Mouse (Mus musculus): ENCODE data around the gene Gm43951.
"Not testable (repeated sequence)": the region's sequence is repeated elsewhere in the genome, so short reads cannot be mapped to it uniquely, and the experiment has no call there.

Gene Gm43951

DNA sequence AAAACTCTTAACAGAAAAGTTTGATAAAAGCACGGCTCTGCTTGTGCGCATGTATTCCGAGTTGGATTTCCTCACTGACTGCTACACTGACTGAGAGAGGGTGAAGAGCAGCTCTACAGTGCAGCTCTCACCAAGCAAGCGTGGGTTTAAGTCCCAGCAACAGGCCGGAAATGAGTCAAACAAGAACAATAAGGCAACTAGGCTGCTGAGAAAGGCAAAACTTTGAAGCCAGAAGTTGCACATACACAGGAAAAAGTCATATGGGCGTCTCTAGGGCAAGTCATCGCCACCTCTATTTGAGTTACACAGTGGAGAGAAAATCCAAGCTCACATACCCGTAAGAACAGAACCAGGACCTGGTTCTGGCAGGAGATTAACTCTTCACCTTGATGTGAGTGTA, 10.1 kb downstream of the Gm43951 start:
- DNase-seq: no peak

DNA sequence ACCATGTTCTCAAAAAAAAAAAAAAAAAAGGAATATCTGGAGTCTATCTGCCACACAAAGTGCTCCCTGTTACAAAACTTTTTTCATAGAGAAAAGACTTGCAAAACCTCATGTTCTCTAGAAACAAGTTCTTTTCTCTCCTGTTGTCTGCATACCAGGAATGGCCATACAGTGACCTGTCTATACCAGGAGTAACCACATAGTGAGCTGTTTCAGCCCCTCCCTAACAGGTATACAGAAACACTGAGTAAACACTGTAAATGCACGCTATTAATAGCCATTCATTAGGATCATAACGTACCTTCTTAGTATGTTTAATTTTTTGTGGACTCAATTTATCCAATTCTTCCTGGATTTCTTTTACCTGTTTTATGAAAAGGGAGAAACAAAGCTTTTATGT, 12.4 kb downstream of the Gm43951 start:
- DNase-seq: no peak

- DNase-seq: no peak
These were observed 15.8 kb downstream of the Gm43951 start for GRCm38 (mm10) chr11:72190857-72191256.

DNA sequence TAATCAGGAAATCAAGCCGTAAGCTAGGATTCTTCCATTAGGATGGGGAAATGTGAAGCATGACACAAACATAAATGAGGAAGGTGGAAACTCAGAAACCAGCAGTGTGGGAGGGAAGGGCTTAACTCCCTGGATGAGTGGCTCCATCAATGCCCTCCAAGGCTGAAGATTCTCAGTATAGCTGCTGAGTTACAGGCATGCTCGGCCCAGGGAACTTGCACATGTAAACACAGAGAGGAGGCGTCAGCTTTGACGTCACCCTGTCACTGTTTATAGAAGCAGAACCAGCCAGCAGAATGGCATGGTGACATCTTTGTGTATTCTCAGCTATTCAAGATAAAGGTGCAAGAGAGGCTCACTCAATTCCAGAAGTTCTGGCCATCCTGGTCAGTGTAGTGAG, 22.4 kb downstream of the Gm43951 start:
- no peak for DNase-seq

DNA sequence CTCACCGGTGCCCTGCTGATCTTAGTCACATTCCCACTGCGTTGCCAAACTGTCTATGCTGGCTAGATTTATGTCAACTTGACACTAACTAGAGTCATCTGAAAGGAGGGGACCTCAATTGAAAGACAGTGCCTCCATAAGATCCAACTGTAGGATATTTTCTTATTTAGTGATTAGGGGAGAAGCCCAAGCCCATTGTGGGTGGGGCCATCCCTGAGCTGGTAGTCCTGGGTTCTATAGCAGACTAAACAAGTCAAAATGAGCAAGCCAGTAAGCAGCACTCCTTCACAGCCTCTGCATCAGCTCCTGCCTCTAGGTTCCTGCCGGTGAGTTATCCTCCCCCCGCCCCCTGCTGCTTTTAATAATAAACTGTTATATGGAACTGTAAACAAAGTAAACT, 25.5 kb downstream of the Gm43951 start:
- DNase-seq: no peak

- DNase-seq: no peak
These were observed 26.1 kb downstream of the Gm43951 start for GRCm38 (mm10) chr11:72180556-72180955.

- DNase-seq: no peak
These were observed 30.1 kb downstream of the Gm43951 start for GRCm38 (mm10) chr11:72176553-72176952.

DNA sequence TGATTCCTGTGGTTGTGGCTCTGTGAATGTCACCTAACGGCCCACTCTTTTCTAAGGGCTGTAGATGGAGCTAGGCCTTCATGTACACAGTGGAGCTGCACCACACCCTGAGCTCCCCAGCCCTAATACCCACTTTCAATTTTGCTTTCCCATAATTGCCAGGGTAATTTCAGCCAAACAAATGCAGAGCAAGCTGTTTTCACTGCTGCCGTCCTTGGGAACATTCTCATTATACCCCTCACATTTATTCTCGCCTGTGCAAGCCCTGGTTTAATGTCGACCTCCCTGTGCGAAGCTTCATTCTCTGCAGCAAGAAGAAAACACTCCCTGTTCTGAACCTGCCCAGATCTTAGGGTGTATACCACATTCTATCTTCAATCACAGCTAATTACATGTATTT, 30.7 kb downstream of the Gm43951 start:
- DNase-seq: no peak

DNA sequence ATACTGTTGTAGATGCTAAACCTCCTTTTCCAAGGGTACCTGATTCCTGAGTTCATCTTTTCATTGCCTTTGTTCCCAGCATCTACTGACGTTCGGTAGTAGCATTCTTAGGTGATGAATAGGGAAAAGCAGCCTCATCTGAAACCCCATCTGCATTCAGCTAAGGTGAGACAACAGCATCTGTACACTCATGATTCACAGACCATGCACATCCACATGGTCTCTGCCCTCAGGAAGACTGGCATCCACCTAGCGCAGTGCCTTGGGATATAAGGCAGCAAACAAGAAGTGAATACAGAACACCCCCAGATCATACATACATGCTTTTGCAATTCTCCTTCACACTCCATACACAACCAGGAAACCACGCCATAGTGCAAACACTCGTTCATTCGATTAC, 31.9 kb downstream of the Gm43951 start:
- DNase-seq: no peak

GRCm38 (mm10) chr11:72173506-72173905, 33.1 kb downstream of the Gm43951 start:
- no peak for DNase-seq

DNA sequence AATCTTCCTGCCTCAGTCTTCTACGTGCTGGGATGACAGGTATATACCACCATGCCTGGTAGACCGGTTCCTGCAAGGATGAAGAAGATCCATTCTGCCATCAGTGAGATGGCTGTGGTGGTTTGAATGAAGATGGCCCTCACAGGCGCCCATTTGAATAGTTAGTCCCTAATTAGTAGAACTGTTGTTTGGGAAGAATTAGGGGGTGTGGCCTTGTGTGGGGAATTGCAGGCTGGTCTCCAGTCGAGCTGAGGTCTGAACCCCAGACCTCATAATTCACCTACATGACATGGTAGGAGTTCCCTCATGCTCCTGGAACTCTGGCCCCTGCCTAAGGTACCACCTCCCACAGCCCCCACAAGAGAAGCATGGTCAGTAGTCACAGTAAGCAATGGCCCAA, 34.7 kb downstream of the Gm43951 start:
- not testable (repeated sequence) for DNase-seq

DNA sequence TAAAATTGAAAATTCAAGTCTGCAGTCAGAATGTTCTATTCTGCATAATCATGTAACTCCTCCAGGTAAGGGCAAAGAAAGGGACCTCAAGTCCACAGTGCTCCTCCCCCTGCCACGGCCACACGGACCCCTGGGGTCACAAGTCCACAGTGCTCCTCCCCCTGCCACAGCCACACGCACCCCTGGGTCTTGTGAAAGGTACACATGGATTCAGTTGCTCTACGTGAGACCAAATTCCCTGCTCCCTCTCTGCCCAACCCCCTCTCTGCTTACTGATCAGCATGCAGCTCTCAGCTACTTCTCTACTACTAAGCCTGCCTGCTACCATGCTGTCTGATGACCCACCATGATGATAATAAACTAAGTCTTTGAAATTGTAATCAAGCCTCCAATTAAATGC, 36.8 kb downstream of the Gm43951 start:
- DNase-seq: no peak

GRCm38 (mm10) chr11:72163198-72163597, 43.4 kb downstream of the Gm43951 start:
- no peak for DNase-seq

DNA sequence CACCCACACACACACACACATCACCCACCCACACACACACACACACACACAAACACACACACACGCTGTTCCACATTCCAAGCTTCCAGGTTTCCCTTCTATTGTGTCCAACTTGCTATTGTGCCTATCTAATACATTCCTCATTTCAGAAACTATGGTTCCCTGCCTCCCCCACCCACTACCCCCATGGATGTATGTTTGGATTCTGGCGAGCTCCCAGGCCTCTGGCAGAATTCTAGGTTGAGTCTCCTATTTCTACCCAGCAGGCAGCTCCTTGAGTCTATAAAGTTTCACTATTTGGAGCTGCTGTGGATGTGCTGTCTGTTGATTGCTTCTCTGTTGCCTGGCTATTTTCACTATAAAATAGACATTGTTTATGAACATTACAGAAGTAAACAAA, 50.0 kb downstream of the Gm43951 start:
- DNase-seq: no peak

DNA sequence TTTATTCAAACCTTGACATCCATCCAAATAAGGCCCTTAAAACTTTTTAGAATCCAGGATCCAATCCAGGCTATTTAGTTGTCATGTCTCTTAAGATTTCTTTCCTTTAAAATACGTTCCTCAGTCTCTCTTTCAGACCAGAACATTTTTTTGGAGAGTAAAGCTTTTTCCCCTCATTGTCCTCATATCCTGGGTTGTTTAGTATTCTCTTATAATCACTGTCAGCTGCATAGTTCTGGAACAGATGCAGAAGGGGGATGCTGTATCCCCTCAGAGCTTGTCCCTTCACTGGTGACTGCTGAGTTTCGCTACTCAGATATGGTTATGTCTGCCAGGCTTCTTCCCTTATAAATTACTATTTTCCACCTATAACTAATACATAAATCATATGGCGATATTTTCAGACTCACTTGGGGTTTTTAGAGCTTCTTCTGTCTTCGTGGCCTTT, 50.6 kb downstream of the Gm43951 start:
- DNase-seq: no peak

DNA sequence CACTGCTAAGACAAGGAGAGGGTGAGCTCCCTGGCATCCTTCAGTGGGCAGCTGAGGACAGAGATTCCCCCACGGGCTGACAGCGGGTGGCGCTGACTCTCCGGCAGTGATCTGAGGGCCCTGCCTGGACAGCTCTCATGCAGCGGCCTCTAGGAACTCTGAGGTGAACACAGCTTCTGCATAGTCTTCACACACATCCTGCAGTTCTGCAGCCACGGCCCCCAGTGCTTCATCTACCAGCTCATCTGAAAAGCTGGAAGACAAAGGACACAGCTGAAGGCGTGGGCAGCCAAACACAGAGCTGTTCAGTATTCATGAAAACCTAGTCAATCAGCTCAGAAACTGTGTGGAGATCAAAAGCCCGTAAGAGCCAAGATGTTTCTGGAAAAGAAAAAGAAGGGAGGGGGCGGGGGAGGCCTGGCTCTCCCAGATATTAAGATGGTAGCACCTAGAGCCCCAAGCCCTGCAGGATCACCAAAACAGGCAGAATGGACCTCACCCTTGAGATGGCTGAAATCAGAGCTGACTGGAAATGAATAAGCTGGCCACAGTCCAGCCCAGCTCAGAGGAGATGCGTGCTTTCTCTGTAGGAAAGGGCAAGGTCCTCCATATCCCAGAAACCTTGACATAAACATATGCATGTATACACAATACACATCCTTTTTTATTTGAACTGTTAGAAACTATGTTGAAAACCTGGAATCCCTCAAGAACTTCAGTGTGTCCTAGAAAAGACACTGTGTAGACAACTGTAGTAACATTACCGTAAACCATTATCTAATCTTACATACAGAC, 51.3 kb downstream of the Gm43951 start:
- DNase-seq: no peak
